Mouse (Mus musculus) MEL (cell line): ENCODE measurements at regions not wholly inside any gene's neighbourhood (a gene's known extent, or its start where the extent isn't known, plus 50 kb on each side); places are given as distances from the start of the nearest gene placed in this dataset.

Experiments
- CTCF ChIP-seq, 3 experiments: IDR thresholded peaks in 2 of 3; conservative IDR thresholded peaks in 1 of 3; 2 replicates each; pipeline ENCODE4 v1.5.1; 2011 to 2012; ENCODE audit warnings: low read length in 3 of 3, low read depth in 2 of 3, mild to moderate bottlenecking in 2 of 3, improper control_type of control experiment in 1 of 3, inconsistent platforms in 1 of 3, mixed read lengths in 1 of 3, moderate library complexity in 1 of 3; ENCODE audit not compliant: control insufficient read depth in 1 of 3, insufficient read depth in 1 of 3, poor library complexity in 1 of 3, severe bottlenecking in 1 of 3
- EP300 ChIP-seq, 2 experiments: IDR thresholded peaks; 2 replicates each; pipeline ENCODE4 v1.6.1; 2011; ENCODE audit warnings: improper control_type of control experiment in 2 of 2, low read length in 2 of 2, low read depth in 1 of 2, mild to moderate bottlenecking in 1 of 2
- MAX ChIP-seq: IDR thresholded peaks from 2 replicates; pipeline ENCODE4 v1.6.1; 2011; ENCODE audit warnings: low read length, improper control_type of control experiment
- NELFE ChIP-seq: IDR thresholded peaks from 2 replicates; pipeline ENCODE4 v1.6.1; 2011; ENCODE audit warnings: low read depth, low read length, improper control_type of control experiment
- POLR2A ChIP-seq, 2 experiments: IDR thresholded peaks; 2 replicates each; pipeline ENCODE4 v1.6.1; 2011 to 2012; ENCODE audit warnings: low read length in 2 of 2, mild to moderate bottlenecking in 2 of 2, control low read depth in 1 of 2, improper control_type of control experiment in 1 of 2, low read depth in 1 of 2, moderate library complexity in 1 of 2; ENCODE audit not compliant: control insufficient read depth in 1 of 2, insufficient read depth in 1 of 2, poor library complexity in 1 of 2
- TBP ChIP-seq: IDR thresholded peaks from 2 replicates; pipeline ENCODE4 v1.8.0; 2011; ENCODE audit warnings: low read depth, low read length, improper control_type of control experiment
- TCF12 ChIP-seq: IDR thresholded peaks from 2 replicates; pipeline ENCODE4 v1.6.1; 2014; ENCODE audit warnings: low read depth, mild to moderate bottlenecking, inconsistent platforms, low read length, improper control_type of control experiment, moderate library complexity
- ZMIZ1 ChIP-seq: IDR thresholded peaks from 2 replicates; pipeline ENCODE4 v1.6.1; 2012; ENCODE audit warnings: low read depth, mild to moderate bottlenecking, inconsistent platforms, low read length, improper control_type of control experiment, moderate library complexity
- ZNF384 ChIP-seq: IDR thresholded peaks from 2 replicates; pipeline ENCODE4 v1.6.1; 2012; ENCODE audit warnings: low read depth, mild to moderate bottlenecking, inconsistent platforms, low read length, improper control_type of control experiment

DNA sequence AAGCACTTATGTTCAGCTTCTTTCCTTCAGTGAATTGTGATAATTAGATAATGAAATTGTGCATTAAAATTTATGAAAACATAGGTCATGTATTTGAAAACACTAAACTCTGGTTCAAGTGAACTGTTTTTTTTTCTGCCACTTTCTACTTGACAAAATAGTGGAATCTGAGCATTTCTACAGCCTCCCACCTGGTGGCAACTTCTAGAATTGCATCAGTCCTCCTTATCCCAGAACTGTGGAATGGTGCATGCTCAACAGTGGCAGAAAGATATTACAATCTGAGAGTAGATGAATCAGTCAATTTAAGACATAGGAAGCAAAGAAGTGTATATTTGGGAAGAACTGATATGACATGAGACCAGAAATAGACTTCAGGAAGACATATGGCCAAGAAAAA lies 84.1 kb upstream of the Gm28269 start:
- TF ChIP-seq POLR2A (IDR thresholded peaks at IDR 0.05; ENCODE audit: control insufficient read depth in 1 of 2, insufficient read depth in 1 of 2, low read depth in 1 of 2, low read length in 2 of 2, poor library complexity in 1 of 2): no peak
- TF ChIP-seq EP300 (IDR thresholded peaks at IDR 0.05; ENCODE audit: low read depth in 1 of 2, low read length in 2 of 2): no peak
- peak in 2 of 3 experiments; percentile 19 to 21; a peak in 2 of 6 replicates for TF ChIP-seq CTCF (IDR thresholded peaks at IDR 0.05 in 2 of 3, conservative IDR thresholded peaks at IDR 0.05 in 1 of 3; ENCODE audit: control insufficient read depth in 1 of 3, insufficient read depth in 1 of 3, low read depth in 2 of 3, low read length in 3 of 3, poor library complexity in 1 of 3, severe bottlenecking in 1 of 3)
- TF ChIP-seq ZNF384: no peak
- no peak for TF ChIP-seq TCF12
- no peak for TF ChIP-seq ZMIZ1
- TF ChIP-seq MAX: no peak
- no peak for TF ChIP-seq NELFE
- TF ChIP-seq TBP: no peak
